Mouse (Mus musculus) erythroblast, embryonic 14.5 days (primary cell): ENCODE measurements around the gene Cd40lg.

Experiments
- GATA1 ChIP-seq: IDR thresholded peaks from 2 replicates; pipeline ENCODE4 v1.6.1; 2012; ENCODE audit warnings: low read length, inconsistent platforms, mixed read lengths
- TAL1 ChIP-seq: IDR thresholded peaks from 3 replicates; pipeline ENCODE4 v1.6.1; 2012; ENCODE audit warnings: low read length, inconsistent platforms, mixed read lengths

- no peak for TF ChIP-seq TAL1
- TF ChIP-seq GATA1: no peak
These were observed 28.6 kb upstream of the Cd40lg start for GRCm38 (mm10) chrX:57183359-57183758.
